Mouse (Mus musculus) liver, embryonic 11.5 days (tissue): ENCODE results near the gene Pgk1. TPM values are rescaled to one million over a fixed set of nuclear protein-coding genes. Genes with fewer than 3 reads are reported as not detected.

Experiments
- polyA plus RNA-seq: library from polyadenylated mRNA; unstranded; fragments of >200 nt; fragmentation: Nextera tagmentation; extraction: Ambion mirVana; gene quantifications from 2 replicates; pipeline ENCODE4 v1.2.1, GENCODE M21; 2014

The Pgk1 gene
- polyA plus RNA-seq, 1 experiment from 2014 or later: 586 TPM

Other genes with a start within 250 kb of the Pgk1 start
- 56.8 and 61.2 TPM in 2 replicates for gene Magt1, start 175.2 kb upstream of the Pgk1 start, polyA plus RNA-seq
- gene Cox7b, start 171.4 kb upstream of the Pgk1 start, polyA plus RNA-seq: 433 and 493 TPM in 2 replicates
- gene Atp7a, start 159.8 kb upstream of the Pgk1 start, polyA plus RNA-seq: 16.2 and 19.7 TPM in 2 replicates
- gene Tlr13, start 43.9 kb upstream of the Pgk1 start, polyA plus RNA-seq: 0.65 and 1.1 TPM in 2 replicates
- gene Taf9b, start 34.1 kb downstream of the Pgk1 start, polyA plus RNA-seq: 10.0 and 10.6 TPM in 2 replicates
- not detected in 2 replicates for gene Fnd3c2, start 68.3 kb downstream of the Pgk1 start, polyA plus RNA-seq